Mouse (Mus musculus) monocyte, adult 5-6 weeks (primary cell): Measurements from ENCODE around the gene Sphk1. TPM values are rescaled to one million over a fixed set of nuclear protein-coding genes. Genes with fewer than 3 reads are reported as not detected.

Experiments
- ATAC-seq: fragments of 153-309, 156-312 bp; replicated peaks from 2 replicates; pipeline ENCODE4 v1.8.0; 2017; ENCODE audit warnings: mild to moderate bottlenecking; ENCODE audit not compliant: low TSS enrichment, insufficient number of reproducible peaks, severe bottlenecking, poor library complexity, low FRiP score
- total RNA-seq: library from RNA; stranded (forward); fragments of 200-1000, 200-491, 200-594 nt; gene quantifications from 3 replicates; pipeline ENCODE4 v1.2.3, GENCODE M21; 2017

The Sphk1 gene
- total RNA-seq, 1 experiment from 2014 or later, result not detected

GRCm38 (mm10) chr11:116570821-116571220 lies 40.1 kb downstream of the Sphk1 start:
- ATAC-seq, result no peak

- ATAC-seq, result no peak
Measured at GRCm38 (mm10) chr11:116571767-116572679, 41.3 kb downstream of the Sphk1 start.

- no peak for ATAC-seq
Measured at GRCm38 (mm10) chr11:116572756-116573543, 42.2 kb downstream of the Sphk1 start.

- ATAC-seq, result no peak
Measured at GRCm38 (mm10) chr11:116574486-116574885, 43.8 kb downstream of the Sphk1 start.

- no peak for ATAC-seq
Measured at GRCm38 (mm10) chr11:116574982-116575381, 44.3 kb downstream of the Sphk1 start.

GRCm38 (mm10) chr11:116575396-116575795 lies 44.7 kb downstream of the Sphk1 start:
- ATAC-seq, result no peak

GRCm38 (mm10) chr11:116579280-116579679 lies 48.6 kb downstream of the Sphk1 start:
- ATAC-seq, result no peak

GRCm38 (mm10) chr11:116580031-116580652 lies 49.4 kb downstream of the Sphk1 start:
- no peak for ATAC-seq

GRCm38 (mm10) chr11:116580711-116581375 lies 50.1 kb downstream of the Sphk1 start:
- peak; percentile 28 for ATAC-seq

- ATAC-seq, result peak; percentile 92
Measured at GRCm38 (mm10) chr11:116581376-116581814, 50.7 kb downstream of the Sphk1 start, which contains the start of gene Ube2o. TSS of gene Ube2o (minus strand) at chr11:116581447.

- ATAC-seq, result no peak
Measured at GRCm38 (mm10) chr11:116585682-116586081, 55.0 kb downstream of the Sphk1 start.

Other genes starting within 250 kb of the Sphk1 start
- not detected in 3 replicates for gene Galr2, start 250.0 kb upstream of the Sphk1 start, total RNA-seq
- 39.7 to 67.5 TPM (median 48.1 TPM) in 3 replicates for gene Exoc7, start 223.7 kb upstream of the Sphk1 start, total RNA-seq
- gene Foxj1, start 195.5 kb upstream of the Sphk1 start, total RNA-seq, result 0.19 to 0.39 TPM in 2 of 3 replicates, not detected in the other
- 8.3 to 42.3 TPM (median 19.1 TPM) in 3 replicates for gene Rnf157, start 117.9 kb upstream of the Sphk1 start, total RNA-seq
- gene Ubald2, start 96.8 kb upstream of the Sphk1 start, total RNA-seq, result 55.7 to 125 TPM (median 100.0 TPM) in 3 replicates
- 0.85 to 0.95 TPM in 2 of 3 replicates, not detected in the other for gene Qrich2, start 64.7 kb upstream of the Sphk1 start, total RNA-seq
- gene Prpsap1, start 36.7 kb upstream of the Sphk1 start, total RNA-seq, result 18.0 to 45.7 TPM (median 45.0 TPM) in 3 replicates
- gene Ube2o, start 50.5 kb downstream of the Sphk1 start, total RNA-seq, result 16.3 to 21.9 TPM (median 19.8 TPM) in 3 replicates
- not detected in 3 replicates for gene Aanat, start 55.5 kb downstream of the Sphk1 start, total RNA-seq
- gene Rhbdf2, start 96.1 kb downstream of the Sphk1 start, total RNA-seq, result 14.1 to 16.7 TPM (median 15.1 TPM) in 3 replicates
- gene Prcd, start 122.6 kb downstream of the Sphk1 start, total RNA-seq, result not detected in 3 replicates
- gene Cygb, start 123.4 kb downstream of the Sphk1 start, total RNA-seq, result 0.29 TPM in 1 of 3 replicates, not detected in the others
- gene St6galnac1, start 244.6 kb downstream of the Sphk1 start, total RNA-seq, result not detected in 3 replicates